Mouse (Mus musculus) embryonic facial prominence, embryonic 14.5 days (tissue): ENCODE data around the gene Gm9747. TPM values are rescaled to one million over a fixed set of nuclear protein-coding genes. Genes with fewer than 3 reads are reported as not detected.
A peak's percentile ranks its signal among the peaks of the same experiment; 100 is the strongest.

Source experiments
- ATAC-seq: fragments of 200-750 bp; cut with Nextera tagmentation; 2 replicates; pipeline ENCODE4 v1.8.0; 2017; ENCODE audit warnings: low read depth, moderate number of reproducible peaks, moderate TSS enrichment
- DNase-seq: peaks from one replicate; pipeline ENCODE4 v3.0.0-alpha.2; 2015; ENCODE audit warnings: low spot score
- H3K27ac ChIP-seq: fragments of 300-500 bp; sonication (generic); replicated peaks from 2 replicates; pipeline ENCODE4 v1.5.1; 2014; ENCODE audit warnings: low read depth, mild to moderate bottlenecking, low read length, moderate library complexity
- H3K27me3 ChIP-seq: fragments of 300-500 bp; sonication (generic); replicated peaks from 2 replicates; pipeline ENCODE4 v1.6.1; 2014; ENCODE audit warnings: low read length; ENCODE audit not compliant: control insufficient read depth, insufficient read depth
- H3K36me3 ChIP-seq: fragments of 300-500 bp; sonication (generic); 2 replicates; pipeline ENCODE4 v1.6.1; 2014; ENCODE audit warnings: low read length, mixed read lengths; ENCODE audit not compliant: control insufficient read depth, insufficient read depth
- H3K4me1 ChIP-seq: fragments of 300-500 bp; sonication (generic); 2 replicates; pipeline ENCODE4 v1.6.1; 2014; ENCODE audit warnings: antibody characterized with exemption, low read length; ENCODE audit not compliant: control insufficient read depth, insufficient read depth
- H3K4me2 ChIP-seq: fragments of 300-500 bp; sonication (generic); 2 replicates; pipeline ENCODE4 v1.6.1; 2014; ENCODE audit warnings: low read depth, mild to moderate bottlenecking, low read length, moderate library complexity, mixed read lengths
- H3K4me3 ChIP-seq: fragments of 300-500 bp; sonication (generic); 2 replicates; pipeline ENCODE4 v1.5.1; 2014; ENCODE audit warnings: low read depth, mild to moderate bottlenecking, low read length
- H3K9ac ChIP-seq: fragments of 300-500 bp; sonication (generic); 2 replicates; pipeline ENCODE4 v1.6.1; 2014; ENCODE audit warnings: low read depth, mild to moderate bottlenecking, low read length, moderate library complexity, mixed read lengths
- H3K9me3 ChIP-seq: fragments of 300-500 bp; sonication (generic); 2 replicates; pipeline ENCODE4 v1.6.1; 2016; ENCODE audit warnings: low read length; ENCODE audit not compliant: control insufficient read depth
- WGBS: fragments of 180-500 bp; shearing (Covaris S2); extraction: QIAGEN DNeasy Blood & Tissue Kit; methylation state at CpG from one replicate; pipeline ENCODE4 v1.1.7; 2014; 5-methylcytosine and 5-hydroxymethylcytosine counted together
- polyA plus RNA-seq: library from polyadenylated mRNA; unstranded; fragments of >200 nt; fragmentation: Nextera tagmentation; extraction: Ambion mirVana; gene quantifications from 2 replicates; pipeline ENCODE4 v1.2.1, GENCODE M21; 2014

Gm9747 gene
- polyA plus RNA-seq, 1 experiment from 2014 or later, result 55.0 TPM

GRCm38 (mm10) chr1:82283901-82284301 lies 51.0 kb downstream of the Gm9747 start:
- Histone ChIP-seq H3K4me2 (peak overlapping the region; percentile 57), H3K9ac (peak overlapping the region; percentile 71), H3K4me3 (peak overlapping the region; percentile 83), H3K27ac (peak overlapping the region; percentile 90), H3K27me3 (no peaks in the 10 kb centered on the region), H3K4me1 (peaks cover 32% of the 10 kb centered on the region), H3K9me3 (no peaks in the 10 kb centered on the region), H3K36me3 (peaks cover 32% of the 10 kb centered on the region)
- WGBS, result 8% methylated on average over 1 of the region's 1 CpGs
- DNase-seq (no peak), ATAC-seq (no peak)

GRCm38 (mm10) chr1:82284403-82284802 lies 51.5 kb downstream of the Gm9747 start:
- Histone ChIP-seq H3K4me2 (peak overlapping the region; percentile 57), H3K9me3 (no peaks in the 10 kb centered on the region), H3K36me3 (peaks cover 29% of the 10 kb centered on the region), H3K9ac (peak overlapping the region; percentile 71), H3K4me1 (peaks cover 37% of the 10 kb centered on the region), H3K4me3 (peak overlapping the region; percentile 83), H3K27ac (peak overlapping the region; percentile 90), H3K27me3 (no peaks in the 10 kb centered on the region)
- DNase-seq (no peak), ATAC-seq (no peak)
- WGBS, result 17% methylated on average over 4 of the region's 4 CpGs

Other genes starting within 250 kb of the Gm9747 start
- gene Irs1, start 58.3 kb downstream of the Gm9747 start, polyA plus RNA-seq, result 14.8 and 16.1 TPM in 2 replicates
- gene Rhbdd1, start 83.3 kb downstream of the Gm9747 start, polyA plus RNA-seq, result 6.7 and 6.8 TPM in 2 replicates